Mouse (Mus musculus) monocyte, adult 5-6 weeks (primary cell): ENCODE data around the gene Ficd. TPM values are rescaled to one million over a fixed set of nuclear protein-coding genes. Genes with fewer than 3 reads are reported as not detected.

Source experiments
- ATAC-seq: fragments of 153-309, 156-312 bp; replicated peaks from 2 replicates; pipeline ENCODE4 v1.8.0; 2017; ENCODE audit warnings: mild to moderate bottlenecking; ENCODE audit not compliant: low TSS enrichment, insufficient number of reproducible peaks, severe bottlenecking, poor library complexity, low FRiP score
- total RNA-seq: library from RNA; stranded (forward); fragments of 200-1000, 200-491, 200-594 nt; gene quantifications from 3 replicates; pipeline ENCODE4 v1.2.3, GENCODE M21; 2017

Ficd gene
- total RNA-seq, 1 experiment from 2014 or later = 2.0 TPM

DNA sequence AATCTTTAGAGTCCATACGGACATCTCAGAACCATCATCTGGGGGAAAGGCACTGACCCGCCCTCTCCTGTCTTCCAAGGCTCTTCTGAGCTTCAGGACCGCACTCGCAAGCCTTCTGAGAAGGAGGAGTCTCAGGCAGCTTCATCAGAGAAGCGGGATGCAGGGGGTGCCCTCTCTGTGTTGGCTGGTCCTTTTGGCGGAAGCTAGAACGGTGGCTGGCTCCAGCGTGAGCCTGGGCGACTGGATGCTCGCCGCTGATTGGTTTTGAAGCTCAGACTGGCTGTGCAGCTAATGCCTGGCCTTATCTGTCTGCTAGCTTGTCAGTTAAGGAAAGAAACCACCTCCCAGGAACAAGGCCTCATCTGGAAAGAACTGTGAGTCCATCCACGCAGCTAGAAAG, 8.4 kb upstream of the Ficd start:
- no peak for ATAC-seq

DNA sequence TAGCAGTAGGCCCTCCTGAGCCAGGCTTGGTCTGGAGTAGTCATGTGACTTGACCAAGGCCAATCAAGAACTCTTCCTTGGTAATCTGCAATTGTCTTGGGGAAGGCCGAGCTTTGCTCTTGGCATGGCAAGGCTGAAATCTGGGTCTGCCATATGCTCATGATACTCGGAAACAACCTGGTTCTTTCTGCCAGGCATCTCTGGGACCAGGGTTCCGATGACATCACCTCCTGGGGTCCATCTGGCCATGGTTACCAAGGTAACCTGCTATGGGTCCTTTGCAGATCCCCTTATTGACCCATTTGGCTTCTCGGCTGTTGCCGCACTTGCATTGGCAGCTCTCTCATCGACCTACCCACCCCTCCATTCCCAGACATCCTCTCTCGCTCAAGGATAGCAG, 7.6 kb upstream of the Ficd start:
- ATAC-seq = no peak

DNA sequence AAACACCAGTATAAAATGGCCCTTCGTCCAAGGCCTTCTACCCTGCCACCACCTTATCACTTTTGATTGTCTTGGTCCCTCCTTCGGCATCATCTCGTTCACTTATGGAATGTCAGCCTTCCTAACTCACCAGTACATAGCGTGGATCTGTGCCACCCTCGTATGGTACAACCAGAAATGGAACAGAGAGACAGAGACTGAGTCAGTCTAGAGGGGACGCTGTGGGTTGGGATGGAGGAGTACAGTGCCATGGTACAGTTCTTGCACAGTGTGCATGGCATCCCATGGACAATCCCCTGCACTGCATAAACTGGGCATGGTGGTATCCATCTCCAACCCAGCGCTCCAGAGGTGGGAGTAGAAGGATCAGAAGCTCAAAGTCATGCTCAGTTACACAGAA, 6.9 kb upstream of the Ficd start:
- no peak for ATAC-seq

DNA sequence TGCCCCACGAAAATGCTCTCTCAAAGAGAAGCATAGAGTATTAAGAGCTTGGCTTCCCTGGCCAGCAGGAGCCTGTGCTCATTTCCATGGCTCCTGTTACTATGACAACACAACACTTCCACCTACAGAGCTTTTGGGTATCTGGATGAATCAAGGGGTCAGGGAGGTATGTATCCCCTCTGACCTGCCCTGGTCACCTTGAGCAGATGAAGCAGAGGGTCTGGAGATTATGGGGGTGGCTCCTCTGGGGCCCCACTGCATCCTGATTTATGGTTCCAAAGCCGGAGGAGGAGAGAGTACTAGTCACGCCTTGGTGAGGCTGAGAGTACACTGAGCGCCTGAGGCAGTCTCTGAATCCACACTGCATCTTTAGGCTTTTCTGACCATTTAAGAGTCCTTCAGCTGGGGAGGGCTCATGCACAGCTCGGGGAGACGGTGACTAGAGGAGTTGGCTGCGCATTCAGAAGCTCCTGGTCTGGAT, 4.9 kb upstream of the Ficd start:
- no peak for ATAC-seq

DNA sequence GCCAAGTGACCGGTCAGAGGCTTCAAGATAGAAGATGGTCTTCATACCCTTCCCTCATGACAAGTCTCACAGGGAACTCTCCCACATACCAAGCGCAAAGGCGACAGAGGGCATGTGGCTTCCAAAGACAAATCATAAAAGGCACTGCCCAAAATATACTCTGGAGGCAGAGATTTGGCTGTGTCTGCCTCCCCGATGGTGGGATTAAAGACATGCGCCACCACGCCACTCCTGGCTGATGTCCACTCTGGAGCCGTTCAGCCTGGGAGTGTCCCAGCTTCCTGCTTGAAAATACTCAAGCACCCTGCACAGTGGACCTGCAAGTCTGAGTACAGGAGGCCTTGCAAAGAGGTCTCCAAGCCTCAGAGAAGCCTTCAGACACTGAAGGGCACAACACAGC, 4.4 kb upstream of the Ficd start:
- ATAC-seq = no peak

DNA sequence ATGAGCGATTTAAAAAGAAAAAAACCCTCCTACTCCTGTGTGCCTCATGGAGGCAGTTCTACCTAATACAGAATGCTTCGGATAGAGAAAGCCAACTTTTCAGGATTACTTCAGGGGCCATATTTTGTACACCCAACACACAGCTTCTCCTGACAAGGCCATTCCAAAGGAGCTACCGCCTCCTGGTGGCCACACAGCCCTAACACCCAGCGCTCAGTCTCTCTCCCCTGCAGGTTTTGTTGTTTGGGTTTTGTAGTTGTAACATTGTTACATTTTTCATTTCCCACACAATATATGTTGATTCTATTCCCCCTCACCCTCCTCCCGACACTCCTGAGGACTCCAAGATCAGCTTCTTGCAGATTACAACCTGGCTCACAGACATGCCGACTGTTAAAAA, 3.4 kb upstream of the Ficd start:
- ATAC-seq = no peak

DNA sequence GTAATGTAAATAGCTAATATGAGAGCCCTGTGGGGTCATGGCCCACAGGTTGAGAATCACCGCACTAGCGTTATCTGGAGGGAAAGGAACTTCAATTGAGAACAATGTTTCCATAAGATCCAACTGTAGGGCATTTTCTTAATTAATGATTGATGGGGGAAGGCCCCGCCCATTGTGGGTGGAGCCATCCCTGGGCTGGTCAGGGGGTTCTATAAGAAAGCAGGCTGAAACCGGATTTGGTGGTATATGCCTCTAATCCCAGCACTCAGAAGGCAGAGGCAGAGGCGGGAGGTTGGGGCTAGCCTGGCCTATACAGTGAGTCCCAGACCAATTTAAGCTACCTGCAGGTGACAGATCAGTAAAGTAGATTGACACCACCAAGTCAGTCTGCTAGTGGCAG, 1.2 kb upstream of the Ficd start:
- ATAC-seq = no peak

DNA sequence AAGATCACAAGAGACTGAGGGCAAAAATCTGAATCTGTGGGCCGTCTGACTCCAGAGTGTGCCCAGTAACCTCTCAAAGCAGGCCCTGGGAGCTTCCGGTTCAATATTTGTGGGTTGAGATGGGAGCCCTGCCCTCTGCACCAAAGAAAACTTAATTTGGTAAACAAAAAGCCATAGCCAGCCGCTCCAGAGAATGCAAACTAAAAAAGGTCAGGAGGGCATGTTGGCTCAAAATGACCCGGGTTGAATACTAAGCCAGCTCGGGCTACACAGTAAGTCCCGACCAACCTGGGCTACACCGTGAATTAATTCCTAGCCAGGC, 619 bp upstream of the Ficd start:
- ATAC-seq = no peak

DNA sequence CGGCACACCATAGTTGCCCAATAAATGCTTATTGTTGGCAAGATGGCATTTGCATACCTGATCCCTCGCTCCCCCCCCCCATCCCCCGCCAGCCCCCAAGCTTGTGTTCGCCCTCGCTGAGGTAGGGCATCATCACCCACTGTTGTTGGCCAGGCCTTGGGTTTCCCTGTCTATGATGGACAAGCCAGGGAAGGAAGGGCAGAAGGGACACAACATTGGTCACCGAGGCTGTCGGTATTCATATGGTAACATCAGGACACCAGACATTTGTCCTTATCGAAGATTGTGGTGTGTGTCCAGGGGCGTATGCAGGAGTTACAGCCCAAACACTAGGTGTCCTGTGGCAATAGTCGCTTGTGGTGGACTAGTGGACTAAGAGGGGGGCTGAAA, 505 bp downstream of the Ficd start:
- no peak for ATAC-seq

DNA sequence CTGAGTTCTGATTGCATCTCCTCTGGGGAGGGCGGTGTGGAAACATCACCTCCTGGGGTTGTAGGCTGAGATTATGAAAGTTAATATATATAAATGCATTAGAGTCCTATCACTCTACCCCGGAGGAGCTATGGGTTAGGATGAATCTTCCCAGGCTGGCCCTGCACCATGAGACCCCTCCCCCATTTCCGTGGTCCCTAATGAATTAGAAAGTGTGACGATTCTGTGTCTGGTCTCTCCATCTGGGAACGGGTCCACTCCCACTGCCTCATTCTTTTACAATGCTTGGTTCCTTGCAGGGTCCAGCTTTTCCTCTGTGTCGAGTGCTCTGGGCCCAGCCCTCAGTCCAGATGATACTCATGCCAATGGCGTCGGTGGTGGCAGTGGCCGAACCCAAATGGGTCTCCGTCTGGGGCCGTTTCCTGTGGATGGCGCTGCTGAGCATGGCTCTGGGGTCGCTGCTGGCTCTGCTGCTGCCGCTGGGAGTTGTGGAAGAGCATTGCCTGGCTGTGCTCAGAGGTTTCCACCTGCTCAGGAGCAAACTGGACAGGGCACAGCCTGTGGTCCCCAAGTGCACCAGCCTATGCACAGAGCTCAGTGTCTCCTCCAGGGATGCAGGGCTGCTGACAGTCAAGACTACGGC, 1.0 kb downstream of the Ficd start:
- ATAC-seq = no peak

DNA sequence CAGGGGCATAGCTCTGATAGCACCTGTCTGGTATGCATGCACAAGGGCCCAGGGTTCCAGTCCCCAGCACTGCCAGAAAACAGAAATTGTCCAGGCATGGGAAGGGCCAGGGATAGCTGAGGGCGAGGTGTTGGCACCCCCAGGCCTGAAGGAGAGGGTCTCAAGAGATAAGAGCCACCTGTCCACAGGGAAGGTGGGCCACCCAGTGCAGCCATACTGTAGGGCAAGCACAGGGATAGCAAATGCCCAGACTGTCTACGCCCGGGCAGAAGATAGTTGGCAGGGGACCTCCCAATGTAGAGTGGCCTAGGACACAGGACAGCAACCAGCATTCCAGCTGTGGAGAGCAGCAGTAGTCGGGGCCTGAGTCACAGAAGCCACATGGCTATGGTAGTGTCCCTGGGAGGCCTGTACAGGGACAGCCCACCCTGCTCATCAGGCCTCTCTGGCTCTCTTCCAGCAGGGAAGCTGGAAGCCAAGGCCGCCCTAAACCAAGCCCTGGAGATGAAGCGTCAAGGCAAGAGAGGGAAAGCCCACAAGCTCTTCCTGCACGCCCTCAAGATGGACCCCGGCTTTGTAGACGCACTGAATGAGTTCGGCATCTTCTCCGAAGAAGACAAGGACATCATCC, 2.1 kb downstream of the Ficd start:
- no peak for ATAC-seq

DNA sequence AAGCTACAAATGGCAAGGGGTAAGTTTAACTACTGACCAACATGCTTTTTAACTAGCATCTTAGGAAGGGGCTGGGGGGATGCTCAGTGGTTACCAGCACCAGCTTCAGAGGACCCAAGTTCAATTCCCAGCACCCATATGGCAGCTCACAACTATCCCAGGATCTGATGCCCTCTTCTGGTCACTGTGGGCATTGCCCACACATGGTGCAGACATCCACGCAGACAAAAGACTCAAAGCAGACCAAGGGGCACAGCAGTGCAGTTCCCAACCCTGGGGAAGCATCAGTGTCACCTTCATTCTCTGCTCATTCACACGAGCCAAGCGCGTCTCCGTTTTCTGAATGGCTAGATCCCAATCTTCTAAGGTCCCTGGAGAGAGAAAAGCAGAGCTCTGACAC, 12.0 kb downstream of the Ficd start:
- no peak for ATAC-seq

DNA sequence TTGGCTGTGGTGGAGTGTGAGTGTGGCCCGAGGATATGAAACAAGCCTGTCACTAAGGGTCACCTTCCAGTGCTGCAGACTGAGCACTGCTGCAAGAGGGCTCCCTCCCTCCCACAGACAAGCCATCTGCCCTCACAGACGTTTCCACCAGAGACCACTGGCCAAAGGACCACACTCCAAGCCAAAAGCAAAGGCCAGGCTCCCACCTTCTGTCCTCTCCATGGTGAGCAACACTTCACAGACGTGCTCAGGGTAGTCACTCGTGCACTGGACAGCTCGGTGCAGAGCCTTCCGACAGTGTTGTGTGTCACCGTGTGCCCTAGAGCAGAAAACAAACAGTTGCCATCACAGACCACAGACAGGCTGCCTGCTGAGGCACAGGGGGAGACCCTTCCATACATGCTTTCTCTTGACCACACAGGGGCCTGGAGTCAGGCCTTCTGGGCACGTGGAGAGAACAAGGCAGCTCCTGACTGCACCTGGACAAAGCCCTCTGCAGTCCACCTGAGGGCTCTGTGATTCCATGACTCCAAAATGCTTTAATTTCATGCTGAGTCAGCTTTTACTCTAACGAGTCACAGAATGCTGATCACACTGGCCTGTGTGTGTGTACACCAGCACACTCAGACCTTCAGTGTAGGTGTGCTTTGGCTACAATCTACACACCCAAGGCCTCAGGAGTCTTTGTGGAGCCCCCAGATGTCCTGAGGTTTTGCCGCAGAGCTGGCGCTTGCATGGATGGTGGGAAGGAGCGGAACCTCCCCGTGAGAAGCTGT, 13.1 kb downstream of the Ficd start:
- no peak for ATAC-seq

DNA sequence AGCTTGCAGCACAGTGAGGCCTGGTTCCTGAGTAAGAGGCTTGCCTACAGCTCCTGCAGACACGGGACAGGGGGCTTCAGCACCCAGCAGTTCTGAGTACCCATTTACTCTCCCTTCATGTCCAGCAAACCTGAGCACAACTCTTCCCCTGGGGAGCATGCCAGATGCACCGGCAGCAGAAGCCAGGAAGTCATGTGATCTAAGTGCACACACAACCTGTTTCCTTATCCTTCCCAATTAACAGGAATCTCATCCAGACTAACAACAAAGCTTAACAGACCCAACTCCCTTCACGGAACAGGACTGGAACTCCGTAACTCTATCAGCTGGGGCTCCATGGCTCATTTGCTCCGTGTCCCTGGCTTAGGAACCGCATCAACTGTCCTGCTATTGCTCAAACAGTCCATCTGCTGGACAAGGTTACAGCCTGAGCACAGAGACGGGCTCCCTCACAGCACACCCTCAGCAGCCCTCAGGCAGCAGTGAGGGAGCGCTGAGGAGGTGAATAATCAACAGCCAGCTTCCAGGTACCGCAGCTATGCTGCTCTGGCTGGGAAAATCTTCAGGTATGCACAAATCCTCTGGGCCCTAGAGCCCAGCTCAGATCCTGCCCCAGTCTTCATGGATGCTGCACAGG, 16.0 kb downstream of the Ficd start:
- no peak for ATAC-seq

DNA sequence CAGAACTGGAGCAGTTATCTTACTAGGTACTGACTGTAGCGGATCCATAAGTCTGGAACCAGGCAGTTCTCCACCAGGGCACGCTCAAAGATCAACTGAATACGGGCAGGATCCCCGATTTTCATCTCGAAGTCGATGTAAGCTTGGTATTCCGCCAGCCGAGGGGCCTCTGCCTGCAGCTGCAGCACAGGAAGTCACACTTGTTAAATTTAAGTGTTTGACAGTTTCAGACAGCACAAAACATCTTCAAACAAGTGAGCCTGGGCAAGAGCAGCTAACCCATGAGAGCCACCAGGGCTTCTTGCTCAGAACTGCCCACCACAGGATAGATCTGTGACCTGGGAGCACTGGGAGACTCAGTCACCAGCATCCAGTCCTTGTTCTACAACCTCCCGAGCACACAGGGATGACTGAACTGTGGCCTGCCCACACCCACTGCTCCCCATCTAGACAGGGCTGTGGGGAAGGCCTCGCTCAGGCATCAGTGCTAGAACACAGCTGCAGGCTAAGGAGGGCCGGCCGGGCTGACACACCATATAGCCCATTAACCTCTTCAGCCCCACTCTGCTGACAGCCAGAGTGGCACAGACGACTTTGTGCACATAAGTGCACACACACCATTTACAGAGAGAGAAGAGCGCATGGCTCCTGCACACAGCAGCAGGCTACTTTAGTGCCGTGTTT, 19.9 kb downstream of the Ficd start:
- ATAC-seq = no peak

DNA sequence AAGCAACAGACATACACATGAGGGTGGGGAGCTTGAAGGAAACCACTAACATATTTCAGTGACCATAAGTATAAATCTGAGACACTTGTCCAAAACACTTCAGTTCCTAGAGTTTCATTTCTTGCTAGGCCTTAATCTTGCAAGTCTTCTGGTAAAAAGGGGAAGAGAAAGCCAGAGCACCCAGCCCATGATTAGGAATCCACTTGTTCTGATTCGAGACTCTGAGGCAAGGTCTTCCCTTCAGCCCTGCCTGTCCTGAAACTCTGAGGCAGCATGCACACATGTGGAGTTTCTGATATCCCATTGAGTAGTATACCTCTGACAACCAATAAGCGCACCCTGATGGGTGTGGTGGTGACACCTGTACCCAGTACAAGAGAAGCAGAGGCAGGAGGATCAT, 26.0 kb downstream of the Ficd start:
- ATAC-seq = no peak

DNA sequence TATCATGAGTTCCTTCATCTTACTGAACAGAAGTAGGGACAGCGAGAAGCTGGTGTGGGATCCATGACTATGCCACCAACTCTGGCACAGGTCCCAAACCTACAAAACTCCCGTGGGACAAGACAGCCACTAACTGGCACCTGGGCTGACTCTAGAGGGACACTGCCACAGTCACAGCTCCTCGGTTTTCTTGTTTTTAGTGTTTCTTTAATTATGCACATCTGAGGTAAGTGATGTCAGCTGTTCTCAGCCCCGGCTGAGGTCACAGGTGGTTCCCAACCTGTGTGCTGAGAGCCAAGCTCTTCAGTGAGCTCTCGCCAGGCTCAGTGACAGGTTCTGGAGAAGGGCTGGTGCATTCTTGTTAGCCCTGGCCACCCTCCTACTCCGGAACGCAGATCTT, 28.8 kb downstream of the Ficd start:
- ATAC-seq = no peak

DNA sequence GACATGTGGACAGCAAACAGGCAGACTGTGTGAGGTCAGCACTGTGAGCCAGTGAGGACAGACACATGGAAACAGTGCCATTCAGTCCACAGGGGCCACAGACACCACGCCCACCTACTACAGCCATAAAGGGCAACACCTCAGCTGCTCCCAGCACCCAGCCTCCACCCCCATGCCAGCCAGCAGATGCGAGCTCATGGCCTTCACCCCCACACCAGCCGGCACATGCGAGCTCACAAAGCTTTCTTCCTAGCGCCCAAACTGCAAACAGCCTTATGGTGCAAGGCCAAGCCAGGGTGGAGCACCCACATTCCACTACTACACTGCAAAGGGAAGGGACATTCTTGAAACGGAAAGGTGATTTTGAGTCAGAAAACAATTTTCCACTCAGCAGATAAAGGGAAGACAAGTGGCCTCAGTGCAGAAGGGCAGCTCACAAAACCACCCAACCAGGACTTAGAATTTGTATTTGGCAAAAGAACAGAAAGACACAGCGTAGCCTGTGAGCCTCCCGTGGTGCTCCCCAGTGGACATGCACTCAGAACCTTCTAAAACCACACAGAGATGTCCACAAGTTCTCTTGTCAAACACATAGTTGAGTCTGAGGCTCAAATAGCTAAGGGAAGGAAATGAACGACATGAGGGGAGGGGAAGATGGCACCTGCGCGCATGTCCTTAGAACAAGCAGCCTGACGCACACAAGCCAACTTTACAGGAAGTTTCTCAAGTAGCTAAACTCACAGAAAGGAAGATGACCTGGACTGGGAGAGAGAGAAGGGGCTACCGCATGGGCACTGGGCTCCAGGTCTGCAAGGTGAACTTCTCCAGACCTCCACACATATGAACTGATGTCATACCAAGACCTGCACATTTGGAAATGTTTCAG, 30.3 kb downstream of the Ficd start:
- ATAC-seq = no peak
